Mouse (Mus musculus) kidney, postnatal 36 days (tissue): Measurements from ENCODE around the gene Aaed1.

Experiments
- DNase-seq, 2 experiments: peaks; one replicate each; pipeline ENCODE4 v3.0.0; 2021 to 2022; ENCODE audit warnings: mixed read lengths in 2 of 2

Gene Aaed1

DNA sequence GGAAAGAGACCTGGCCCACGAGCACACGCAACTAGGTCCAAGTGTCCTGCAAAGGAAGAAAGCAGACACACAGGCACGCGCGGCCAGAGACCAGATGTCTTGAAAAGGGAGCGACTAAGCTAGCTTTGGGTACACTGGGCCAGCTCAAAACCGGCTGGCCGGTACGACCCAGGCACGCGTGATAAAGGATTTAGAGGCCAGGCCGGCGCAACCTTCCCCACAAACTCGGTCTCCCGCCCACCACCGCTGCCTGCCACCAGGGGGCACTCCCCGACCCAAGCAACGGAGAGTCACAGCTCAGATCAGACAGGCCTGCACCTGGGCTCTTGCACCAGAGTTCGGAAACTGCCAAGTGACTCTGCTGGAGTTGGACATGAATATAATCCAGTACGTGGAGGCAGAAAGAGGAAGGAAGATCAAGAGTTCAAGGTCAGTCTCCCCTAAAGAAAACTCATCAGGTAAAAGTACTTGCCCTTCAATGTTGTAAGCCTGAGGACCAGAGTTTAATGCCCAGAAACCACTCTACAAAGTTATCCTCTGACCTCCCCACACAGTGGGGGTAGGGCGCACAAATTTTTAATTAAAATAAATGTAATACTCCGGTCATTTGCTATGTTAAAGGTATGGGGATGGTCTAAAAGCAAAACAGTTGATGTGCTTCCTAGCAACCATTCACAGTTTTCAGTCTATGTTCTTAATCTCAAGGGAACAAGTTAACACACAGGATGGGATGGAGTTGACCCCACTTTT, 63.6 kb downstream of the Aaed1 start:
- peak; percentile 92 to 95 for DNase-seq

DNA sequence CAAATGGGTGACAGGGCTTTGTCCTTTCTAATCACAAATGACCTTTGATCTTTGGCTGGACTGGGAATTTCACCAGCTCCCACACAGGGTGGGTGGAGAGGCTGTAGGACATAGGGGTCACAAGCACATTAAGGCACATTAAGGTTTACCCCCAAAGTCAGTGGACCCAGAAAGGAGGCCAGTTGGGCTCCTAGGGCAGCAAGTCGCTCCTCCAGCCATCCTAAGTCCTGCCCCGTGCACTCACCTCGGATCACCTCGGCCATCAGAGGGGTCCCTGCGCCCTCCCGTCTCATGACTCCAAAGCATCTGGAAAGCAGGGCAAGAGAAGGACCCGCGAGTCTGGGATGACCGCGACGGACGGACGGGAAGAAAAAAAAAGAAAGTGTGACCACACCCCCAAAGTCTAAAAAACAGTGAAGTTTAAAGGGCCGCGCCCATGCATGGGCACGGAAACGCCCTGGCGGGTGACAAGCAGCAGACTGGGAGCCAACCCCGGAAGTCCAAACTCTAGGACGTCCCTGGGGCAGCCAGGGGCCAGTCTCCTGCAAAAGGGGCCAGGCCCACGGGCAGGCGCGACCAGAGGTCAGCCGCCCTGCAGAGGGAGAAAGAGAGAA, 64.2 kb downstream of the Aaed1 start:
- peak; percentile 84 to 86 for DNase-seq

DNA sequence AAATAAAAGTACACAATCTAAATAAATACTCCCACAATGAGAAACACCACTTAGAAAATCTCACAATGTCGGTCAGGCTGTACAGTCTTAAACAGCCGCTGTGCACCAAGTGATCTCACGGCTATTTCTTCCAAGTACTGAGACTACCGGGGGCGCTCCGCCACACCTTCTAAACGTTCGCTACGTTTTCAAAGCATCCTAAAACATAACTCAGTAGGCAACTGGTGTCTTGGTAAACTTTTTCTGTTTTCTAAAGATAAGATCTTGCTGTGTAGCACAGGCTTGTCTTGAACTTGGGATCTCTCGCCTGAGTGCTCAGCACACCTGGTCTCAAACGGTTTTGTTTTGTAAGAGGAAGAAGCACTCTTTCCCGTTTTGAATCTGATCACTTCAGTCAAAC, 66.4 kb downstream of the Aaed1 start:
- DNase-seq = no peak

DNA sequence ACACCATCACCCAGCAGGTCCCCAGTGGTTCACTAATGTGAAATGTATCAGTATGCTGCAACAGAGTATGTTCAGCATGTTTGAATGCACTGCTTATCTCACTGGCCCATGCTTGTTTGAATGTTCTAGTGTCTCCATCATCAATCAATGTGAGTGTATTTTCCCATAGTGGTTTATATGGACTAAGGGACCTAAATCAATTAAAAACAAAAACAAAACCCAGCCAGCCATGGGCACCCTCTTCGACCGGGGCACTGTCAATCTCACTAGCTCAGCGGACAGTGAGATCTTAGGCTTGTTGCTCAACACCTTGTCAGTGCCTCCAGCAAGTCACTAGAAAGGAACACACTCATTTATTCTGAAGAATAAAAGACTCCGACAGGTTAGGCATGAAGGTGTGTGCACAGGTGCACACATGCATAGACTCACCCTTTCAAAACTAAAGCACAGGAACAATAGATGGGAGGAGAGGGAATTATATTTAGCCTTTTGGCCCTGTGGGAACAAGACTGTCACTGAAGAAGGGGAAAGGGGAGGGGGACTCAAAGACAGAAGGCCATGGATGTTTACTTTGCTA, 67.7 kb downstream of the Aaed1 start:
- DNase-seq = no peak

DNA sequence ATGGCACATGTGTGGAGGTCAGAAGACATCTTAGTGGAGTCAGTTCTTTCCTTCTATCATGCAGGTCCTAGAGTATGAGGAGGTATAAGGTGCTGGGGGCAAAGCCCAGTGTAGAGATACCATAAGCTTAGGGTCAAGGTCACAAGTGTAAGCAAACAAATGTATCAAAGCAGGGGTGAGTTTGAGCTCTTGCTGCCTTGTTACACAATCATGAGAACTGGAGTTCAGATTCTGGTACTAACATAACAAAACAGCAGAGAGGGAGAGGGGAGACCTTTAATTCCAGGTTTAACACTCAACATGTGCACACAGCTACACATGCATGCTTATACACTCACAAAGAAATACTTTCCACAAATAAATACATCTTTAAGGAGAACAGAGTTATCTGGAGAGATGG, 69.8 kb downstream of the Aaed1 start:
- no peak for DNase-seq

DNA sequence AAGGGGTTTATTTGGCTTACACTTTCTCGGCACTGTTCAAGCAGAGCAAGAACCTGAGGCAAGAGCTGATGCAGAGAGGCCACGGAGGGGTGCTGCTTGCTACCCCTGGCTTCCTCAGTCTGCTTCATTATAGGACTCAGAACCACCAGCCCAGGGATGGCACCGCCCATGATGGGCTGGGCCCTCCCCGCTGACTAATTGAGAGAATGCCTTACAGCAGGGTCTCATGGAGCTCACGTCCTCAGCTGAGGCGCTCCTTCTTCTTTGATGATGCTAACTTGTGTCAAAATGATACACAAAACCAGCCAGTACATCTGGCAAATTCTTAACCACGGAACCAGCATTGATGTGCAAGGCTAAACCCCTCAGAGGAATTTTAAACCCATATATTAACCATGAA, 71.9 kb downstream of the Aaed1 start:
- no peak for DNase-seq

DNA sequence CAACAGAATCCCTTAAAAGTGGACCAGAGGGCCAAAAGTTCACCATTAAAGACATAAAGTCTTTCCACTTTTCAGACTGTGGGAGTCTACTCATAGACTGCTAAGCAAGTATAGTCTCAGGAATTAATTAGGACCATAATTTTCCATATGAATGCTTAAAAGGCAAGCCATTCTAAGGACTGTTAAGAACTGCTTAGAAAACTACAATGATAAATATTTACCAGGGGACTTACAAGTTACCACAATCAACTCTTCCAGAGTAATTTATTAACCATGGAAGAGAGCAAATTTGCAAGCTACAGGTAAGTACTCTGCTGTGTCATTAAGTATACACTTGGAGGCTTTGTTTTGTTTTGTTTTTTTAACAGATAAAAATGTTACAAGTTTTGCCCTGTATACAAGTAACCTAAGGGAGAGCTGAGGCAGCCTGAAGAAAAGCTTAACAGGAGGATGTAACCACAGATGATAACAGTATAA, 74.8 kb downstream of the Aaed1 start:
- no peak for DNase-seq

DNA sequence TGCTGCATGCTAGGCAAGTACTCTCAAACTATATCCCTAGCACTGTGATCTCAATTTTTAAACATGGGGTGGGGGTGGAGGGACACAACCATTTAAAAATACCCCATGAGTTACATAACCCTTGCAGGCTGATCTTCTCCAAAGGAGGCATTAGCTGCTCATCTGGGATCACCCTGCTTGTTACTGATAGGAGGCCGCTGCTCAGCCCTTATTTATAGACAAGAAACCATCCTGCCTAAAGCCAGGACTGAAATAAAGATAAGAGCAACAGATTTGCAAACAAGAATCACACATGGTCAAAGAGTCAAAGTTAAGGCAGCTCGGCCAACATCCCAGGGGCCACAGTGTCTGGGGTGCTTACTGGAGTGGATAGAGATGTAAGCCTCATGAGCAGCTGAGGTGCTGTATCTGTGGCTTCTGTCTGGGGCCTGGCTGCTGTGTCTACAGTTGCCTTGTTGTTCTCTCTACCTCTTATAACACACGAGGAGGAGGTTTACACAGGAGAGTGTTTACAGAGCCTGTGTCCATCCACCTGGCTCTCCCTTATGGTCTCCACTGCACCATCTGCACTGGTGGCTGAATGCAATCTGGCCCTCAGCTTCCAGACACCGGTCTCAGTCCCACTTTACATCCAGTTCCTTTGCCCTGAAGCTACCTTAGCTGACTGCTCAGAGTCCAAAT, 75.4 kb downstream of the Aaed1 start:
- peak; percentile 42 to 54 for DNase-seq

DNA sequence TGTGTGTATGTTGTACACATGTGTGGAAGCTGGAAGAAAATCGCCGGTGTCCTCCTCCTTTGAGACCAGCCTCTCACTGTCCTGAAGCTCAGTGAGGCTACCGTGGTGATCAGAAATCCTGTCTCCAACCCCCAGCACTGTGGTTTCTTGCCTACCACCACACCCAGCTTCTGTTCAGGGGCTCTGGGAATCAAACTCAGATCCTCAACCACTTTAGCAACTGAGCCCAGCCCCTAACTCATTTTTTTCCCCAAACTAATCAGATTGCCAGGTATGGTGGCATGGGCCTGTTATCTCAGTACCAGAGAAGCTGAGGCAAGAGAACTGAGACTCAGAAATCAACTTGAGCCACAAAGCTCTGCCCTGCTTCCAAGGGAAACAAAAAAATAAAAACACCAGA, 76.7 kb downstream of the Aaed1 start:
- no peak for DNase-seq

DNA sequence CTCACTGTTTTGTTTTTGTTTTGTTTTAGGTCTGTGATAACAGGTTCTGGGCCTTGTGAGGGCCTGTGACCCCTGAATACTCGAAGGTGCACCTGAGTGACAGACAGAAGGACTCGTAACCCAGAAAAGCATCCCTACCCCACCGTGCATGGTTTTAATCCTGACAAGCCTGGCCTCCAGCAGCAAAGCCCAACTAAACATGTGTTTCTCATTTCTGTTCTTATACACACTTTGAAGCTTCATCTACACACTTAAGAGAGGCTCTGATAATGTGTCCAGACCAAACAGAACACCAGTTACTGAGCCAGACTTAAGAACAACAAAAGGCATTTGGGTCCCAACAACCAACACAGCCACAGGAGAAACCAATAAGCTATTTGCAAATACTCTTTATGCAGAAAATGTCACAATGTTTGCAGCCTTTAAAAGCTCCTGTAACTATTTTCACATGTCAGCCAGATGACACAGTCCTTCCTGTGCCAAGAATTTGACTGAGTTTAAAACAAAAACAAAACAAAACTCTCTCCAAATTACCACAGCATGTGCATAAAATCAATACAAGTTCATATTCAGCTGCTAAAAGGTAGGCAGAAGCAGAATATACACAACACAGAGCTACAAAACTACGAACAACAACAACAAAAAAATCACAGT, 77.3 kb downstream of the Aaed1 start:
- DNase-seq = no peak

DNA sequence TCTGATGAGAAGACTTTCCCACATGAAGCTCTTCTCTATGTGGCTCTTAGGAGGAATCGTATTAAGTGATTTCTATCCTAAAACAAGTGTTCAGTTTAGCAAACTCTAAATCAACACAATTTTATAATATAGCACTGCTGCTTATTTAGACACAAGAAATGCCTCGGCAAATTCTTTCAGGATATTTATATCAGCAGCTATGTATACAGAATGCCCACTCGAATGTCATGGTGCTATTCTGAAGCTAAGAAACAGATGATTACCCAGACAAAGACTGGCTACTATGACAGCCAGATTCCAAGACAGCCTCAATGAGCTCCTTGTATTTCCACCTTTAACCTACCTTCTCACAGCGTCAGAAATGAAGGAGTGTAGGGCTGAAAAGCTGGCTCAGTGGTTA, 79.4 kb downstream of the Aaed1 start:
- no peak for DNase-seq

DNA sequence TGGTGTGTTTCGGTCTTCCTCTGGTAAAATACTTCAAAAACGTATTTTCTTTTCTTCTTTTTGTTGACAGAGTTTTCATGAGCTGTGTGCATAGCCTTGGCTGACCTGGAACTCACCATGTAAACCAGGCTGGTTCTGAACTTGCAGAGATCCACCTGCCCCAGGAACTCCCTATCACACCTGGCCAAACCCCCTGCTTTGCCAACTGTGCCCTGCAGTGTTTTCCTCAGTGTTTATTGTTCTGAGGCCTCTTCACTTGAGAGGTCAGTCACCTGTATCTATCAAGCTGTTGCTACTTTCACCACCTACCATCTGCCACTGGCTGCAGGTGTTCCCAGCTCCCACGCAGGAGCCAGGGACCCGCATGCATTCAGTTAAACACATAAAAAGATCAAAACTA, 85.8 kb downstream of the Aaed1 start:
- no peak for DNase-seq

DNA sequence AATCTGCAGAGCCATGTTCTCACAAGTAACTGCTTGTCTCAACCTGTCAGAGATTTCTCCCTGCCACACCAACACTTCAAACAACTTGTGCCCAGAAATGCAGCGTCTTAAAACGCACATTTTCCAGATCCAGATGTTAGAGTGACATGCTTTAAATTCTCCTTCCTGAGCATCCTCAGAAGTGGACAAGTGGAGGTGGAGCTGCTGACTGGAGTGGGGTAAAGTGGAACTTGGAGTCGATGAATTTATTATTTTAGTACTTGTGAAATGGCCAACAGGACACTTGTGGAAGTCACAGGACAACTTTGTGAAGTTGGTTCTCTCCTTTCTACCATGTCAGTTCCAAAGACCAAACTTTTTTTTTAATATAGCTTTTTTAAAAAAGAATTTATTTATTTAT, 86.8 kb downstream of the Aaed1 start:
- no peak for DNase-seq
